In genomic region chr5:36538576-36539187, GRCm38 (mm10) we compare ENCODE assay signal across 8 mouse cellular contexts. TPM values are rescaled to one million over a fixed set of nuclear protein-coding genes. Genes with fewer than 3 reads are reported as not detected.
DNase-seq lines count a peak whose midpoint lies in the region; ATAC-seq and TF ChIP-seq lines count a peak whose summit lies in the region.

No protein-coding gene starts in this region.

- H3K9me3 ChIP-seq in midbrain, embryonic 10.5 days (replicated peaks): no peaks in the 10 kb centered on the region
- H3K9me3 ChIP-seq in midbrain, embryonic 15.5 days: no peaks in the 10 kb centered on the region
- H3K9me3 ChIP-seq in MEL (replicated peaks; ENCODE audit: insufficient read depth, low read length): no peaks in the 10 kb centered on the region
- H3K9me3 ChIP-seq in limb, embryonic 14.5 days (ENCODE audit: control insufficient read depth, low read length): no peaks in the 10 kb centered on the region
- no peaks in the 10 kb centered on the region for H3K9me3 ChIP-seq in neural tube, embryonic 11.5 days (ENCODE audit: control insufficient read depth, low read length)
- H3K9me3 ChIP-seq in forebrain, embryonic 12.5 days: no peaks in the 10 kb centered on the region

- no peaks in the 10 kb centered on the region for H3K4me1 ChIP-seq in midbrain, embryonic 10.5 days
- H3K4me1 ChIP-seq in midbrain, embryonic 15.5 days: no peaks in the 10 kb centered on the region
- peaks cover 27 to 31% of the 10 kb centered on the region in 2 experiments for H3K4me1 ChIP-seq in MEL (ENCODE audit: control insufficient read depth in 1 of 2, insufficient read depth in 2 of 2, low read length in 2 of 2)
- no peaks in the 10 kb centered on the region for H3K4me1 ChIP-seq in limb, embryonic 14.5 days (ENCODE audit: control insufficient read depth, insufficient read depth, low read length)
- H3K4me1 ChIP-seq in neural tube, embryonic 11.5 days (ENCODE audit: control insufficient read depth, insufficient read depth, low read length): no peaks in the 10 kb centered on the region
- H3K4me1 ChIP-seq in forebrain, embryonic 12.5 days: no peaks in the 10 kb centered on the region

- no peak for TF ChIP-seq POLR2A in MEL (IDR thresholded peaks at IDR 0.05; ENCODE audit: control insufficient read depth in 1 of 2, insufficient read depth in 1 of 2, low read depth in 1 of 2, low read length in 2 of 2, poor library complexity in 1 of 2)
- no peak for TF ChIP-seq POLR2A in limb, embryonic 14.5 days (IDR thresholded peaks at IDR 0.05; ENCODE audit: borderline replicate concordance, extremely low read depth, insufficient read depth, insufficient read length)

- peak; percentile 48 for DNase-seq in midbrain, embryonic 10.5 days (ENCODE audit: low spot score)
- DNase-seq in MEL (ENCODE audit: low read depth, low spot score): peak; percentile 91
- DNase-seq in brain, adult 2 months (ENCODE audit: low read depth, low spot score): peak; percentile 81
- peak; percentile 49 for DNase-seq in gastrocnemius, postnatal 14 days
- DNase-seq in limb, embryonic 14.5 days (ENCODE audit: low spot score): peak; percentile 63
- DNase-seq in neural tube, embryonic 11.5 days (ENCODE audit: low spot score): peak; percentile 57

- no peaks in the 10 kb centered on the region for H3K36me3 ChIP-seq in midbrain, embryonic 10.5 days
- H3K36me3 ChIP-seq in midbrain, embryonic 15.5 days (replicated peaks): no peaks in the 10 kb centered on the region
- H3K36me3 ChIP-seq in MEL (ENCODE audit: control insufficient read depth in 1 of 2, insufficient read depth in 2 of 2, low read length in 2 of 2): peaks cover 0 to 39% of the 10 kb centered on the region in 2 experiments; a peak in 2 of 4 replicates
- no peaks in the 10 kb centered on the region for H3K36me3 ChIP-seq in limb, embryonic 14.5 days (ENCODE audit: control insufficient read depth, insufficient read depth, low read length)
- H3K36me3 ChIP-seq in neural tube, embryonic 11.5 days (ENCODE audit: control insufficient read depth, insufficient read depth, low read length): no peaks in the 10 kb centered on the region
- H3K36me3 ChIP-seq in forebrain, embryonic 12.5 days (replicated peaks): no peaks in the 10 kb centered on the region

- intact Hi-C loops in gastrocnemius, postnatal 14 days (cut with DNase I; ENCODE audit: low total_unique reads): no loop called here

- H3K27ac ChIP-seq in midbrain, embryonic 10.5 days (replicated peaks): no peak overlapping the region
- no peak overlapping the region for H3K27ac ChIP-seq in midbrain, embryonic 15.5 days
- H3K27ac ChIP-seq in MEL (ENCODE audit: control insufficient read depth, low read depth, low read length): no peak overlapping the region
- no peak overlapping the region for H3K27ac ChIP-seq in limb, embryonic 14.5 days (replicated peaks; ENCODE audit: low read depth, low read length)
- H3K27ac ChIP-seq in neural tube, embryonic 11.5 days (ENCODE audit: low read depth, low read length): no peak overlapping the region
- H3K27ac ChIP-seq in forebrain, embryonic 12.5 days: no peak overlapping the region

- WGBS in midbrain, embryonic 10.5 days: 50% methylated on average over 4 of the region's 4 CpGs
- 53% methylated on average over 4 of the region's 4 CpGs for WGBS in midbrain, embryonic 15.5 days
- 39% methylated on average over 4 of the region's 4 CpGs for WGBS in limb, embryonic 14.5 days
- 45% methylated on average over 4 of the region's 4 CpGs for WGBS in neural tube, embryonic 11.5 days
- 46% methylated on average over 4 of the region's 4 CpGs for WGBS in forebrain, embryonic 12.5 days

- no peaks in the 10 kb centered on the region for H3K27me3 ChIP-seq in midbrain, embryonic 10.5 days (ENCODE audit: low read depth, poor library complexity, severe bottlenecking)
- H3K27me3 ChIP-seq in midbrain, embryonic 15.5 days (replicated peaks): no peaks in the 10 kb centered on the region
- no peaks in the 10 kb centered on the region for H3K27me3 ChIP-seq in MEL (ENCODE audit: control insufficient read depth in 1 of 2, insufficient read depth in 2 of 2, low read length in 2 of 2)
- no peaks in the 10 kb centered on the region for H3K27me3 ChIP-seq in limb, embryonic 14.5 days (ENCODE audit: control insufficient read depth, insufficient read depth, low read length)
- H3K27me3 ChIP-seq in neural tube, embryonic 11.5 days (ENCODE audit: control insufficient read depth, insufficient read depth, low read length): no peaks in the 10 kb centered on the region
- H3K27me3 ChIP-seq in forebrain, embryonic 12.5 days: no peaks in the 10 kb centered on the region

- peak; percentile 63 for TF ChIP-seq RAD21 in MEL (IDR thresholded peaks at IDR 0.05; ENCODE audit: low read depth, low read length)

- TF ChIP-seq CTCF in MEL (IDR thresholded peaks at IDR 0.05 in 2 of 3, conservative IDR thresholded peaks at IDR 0.05 in 1 of 3; ENCODE audit: control insufficient read depth in 1 of 3, insufficient read depth in 1 of 3, low read depth in 2 of 3, low read length in 3 of 3, poor library complexity in 1 of 3, severe bottlenecking in 1 of 3): peak; percentile 60 to 92 (median 89)

- TF ChIP-seq EP300 in MEL (IDR thresholded peaks at IDR 0.05; ENCODE audit: low read depth in 1 of 2, low read length in 2 of 2): no peak; a peak in 1 of 4 replicates

- no peak overlapping the region for H3K4me3 ChIP-seq in midbrain, embryonic 10.5 days
- no peak overlapping the region for H3K4me3 ChIP-seq in midbrain, embryonic 15.5 days
- no peak overlapping the region for H3K4me3 ChIP-seq in MEL (ENCODE audit: control insufficient read depth in 1 of 2, insufficient read depth in 1 of 2, low read depth in 2 of 2, low read length in 2 of 2)
- no peak overlapping the region for H3K4me3 ChIP-seq in limb, embryonic 14.5 days (replicated peaks; ENCODE audit: low read length)
- no peak overlapping the region for H3K4me3 ChIP-seq in neural tube, embryonic 11.5 days (ENCODE audit: low read depth, low read length)
- no peak overlapping the region for H3K4me3 ChIP-seq in forebrain, embryonic 12.5 days (replicated peaks)

- no peak for ATAC-seq in midbrain, embryonic 15.5 days (replicated peaks)
- no peak for ATAC-seq in limb, embryonic 14.5 days (ENCODE audit: low FRiP score, low read depth)
- ATAC-seq in neural tube, embryonic 11.5 days (ENCODE audit: insufficient read depth, low FRiP score, low TSS enrichment): no peak
- no peak for ATAC-seq in forebrain, embryonic 12.5 days (ENCODE audit: low FRiP score)

- H3K9ac ChIP-seq in midbrain, embryonic 15.5 days: no peak overlapping the region
- H3K9ac ChIP-seq in MEL (ENCODE audit: control insufficient read depth, low read depth, low read length, poor library complexity, severe bottlenecking): no peak overlapping the region
- H3K9ac ChIP-seq in limb, embryonic 14.5 days (ENCODE audit: low read depth, low read length, severe bottlenecking): no peak overlapping the region
- no peak overlapping the region for H3K9ac ChIP-seq in neural tube, embryonic 11.5 days (ENCODE audit: low read length)
- no peak overlapping the region for H3K9ac ChIP-seq in forebrain, embryonic 12.5 days

- no peaks in the 10 kb centered on the region for H3K79me2 ChIP-seq in MEL (ENCODE audit: control insufficient read depth, insufficient read depth, low read length, poor library complexity)

- H3K4me2 ChIP-seq in midbrain, embryonic 15.5 days: no peak overlapping the region
- no peak overlapping the region for H3K4me2 ChIP-seq in limb, embryonic 14.5 days (replicated peaks; ENCODE audit: low read depth, low read length, severe bottlenecking)
- no peak overlapping the region for H3K4me2 ChIP-seq in neural tube, embryonic 11.5 days (ENCODE audit: low read depth)
- no peak overlapping the region for H3K4me2 ChIP-seq in forebrain, embryonic 12.5 days

RNA-seq across cellular contexts. Expression of gene Ccdc96, which starts 54.3 kb away (rescaled TPM):
- 4.3 and 5.0 TPM in 2 replicates for polyA plus RNA-seq in midbrain, embryonic 10.5 days (2016; fragmentation: Nextera tagmentation; extraction: Ambion mirVana)
- 3.5 TPM in 2 replicates for polyA plus RNA-seq in midbrain, embryonic 15.5 days (2015; fragmentation: Nextera tagmentation; extraction: Ambion mirVana)
- 0.23 and 0.31 TPM in 2 replicates for total RNA-seq in MEL (2012; rRNA removed)
- under 1 TPM in 1 of 2 experiments, not detected in 1; 0.64 TPM for polyA plus RNA-seq in MEL (2012; ENCODE audit: insufficient read depth in 1 of 2, insufficient read length in 2 of 2, low read depth in 1 of 2, low replicate concordance in 2 of 2, missing spikeins in 1 of 2)
- total RNA-seq in gastrocnemius, postnatal 14 days (2021): under 1 TPM in 1 of 2 experiments, not detected in 1; 0.16 TPM
- 0.09 and 0.11 TPM in 2 replicates for polyA plus RNA-seq in limb, embryonic 14.5 days (2012; rRNA removed)
- polyA plus RNA-seq in limb, embryonic 14.5 days (2014; fragmentation: Nextera tagmentation; extraction: Ambion mirVana): 0.08 and 0.15 TPM in 2 replicates
- polyA plus RNA-seq in neural tube, embryonic 11.5 days (2014; fragmentation: Nextera tagmentation; extraction: Ambion mirVana): 3.4 and 3.8 TPM in 2 replicates
- 4.8 and 4.9 TPM in 2 replicates for polyA plus RNA-seq in forebrain, embryonic 12.5 days (2016; fragmentation: Nextera tagmentation; extraction: Ambion mirVana)

RNA-seq across cellular contexts. Expression of gene Tbc1d14, which starts 54.4 kb away (rescaled TPM):
- polyA plus RNA-seq in midbrain, embryonic 10.5 days (2016; fragmentation: Nextera tagmentation; extraction: Ambion mirVana): 35.2 and 41.2 TPM in 2 replicates
- 70.4 and 75.0 TPM in 2 replicates for polyA plus RNA-seq in midbrain, embryonic 15.5 days (2015; fragmentation: Nextera tagmentation; extraction: Ambion mirVana)
- total RNA-seq in MEL (2012; rRNA removed): 7.3 and 9.6 TPM in 2 replicates
- 10 to 100 TPM in 1 of 2 experiments, not detected in 1; 35.6 TPM for polyA plus RNA-seq in MEL (2012; ENCODE audit: insufficient read depth in 1 of 2, insufficient read length in 2 of 2, low read depth in 1 of 2, low replicate concordance in 2 of 2, missing spikeins in 1 of 2)
- total RNA-seq in gastrocnemius, postnatal 14 days (2021): 10 to 100 TPM; 13.9 to 14.6 TPM
- 46.6 and 54.6 TPM in 2 replicates for polyA plus RNA-seq in limb, embryonic 14.5 days (2012; rRNA removed)
- polyA plus RNA-seq in limb, embryonic 14.5 days (2014; fragmentation: Nextera tagmentation; extraction: Ambion mirVana): 37.9 and 46.3 TPM in 2 replicates
- 46.2 and 47.8 TPM in 2 replicates for polyA plus RNA-seq in neural tube, embryonic 11.5 days (2014; fragmentation: Nextera tagmentation; extraction: Ambion mirVana)
- polyA plus RNA-seq in forebrain, embryonic 12.5 days (2016; fragmentation: Nextera tagmentation; extraction: Ambion mirVana): 59.1 and 61.1 TPM in 2 replicates

RNA-seq across cellular contexts. Expression of gene Tada2b, which starts 54.6 kb away (rescaled TPM):
- 2.0 and 2.3 TPM in 2 replicates for polyA plus RNA-seq in midbrain, embryonic 10.5 days (2016; fragmentation: Nextera tagmentation; extraction: Ambion mirVana)
- polyA plus RNA-seq in midbrain, embryonic 15.5 days (2015; fragmentation: Nextera tagmentation; extraction: Ambion mirVana): 3.2 and 3.3 TPM in 2 replicates
- 8.9 and 9.6 TPM in 2 replicates for total RNA-seq in MEL (2012; rRNA removed)
- 10 to 100 TPM in 1 of 2 experiments, not detected in 1; 24.9 TPM for polyA plus RNA-seq in MEL (2012; ENCODE audit: insufficient read depth in 1 of 2, insufficient read length in 2 of 2, low read depth in 1 of 2, low replicate concordance in 2 of 2, missing spikeins in 1 of 2)
- total RNA-seq in gastrocnemius, postnatal 14 days (2021): 10 to 100 TPM; 11.8 to 12.2 TPM
- polyA plus RNA-seq in limb, embryonic 14.5 days (2012; rRNA removed): 11.0 and 12.1 TPM in 2 replicates
- polyA plus RNA-seq in limb, embryonic 14.5 days (2014; fragmentation: Nextera tagmentation; extraction: Ambion mirVana): 3.7 and 4.6 TPM in 2 replicates
- 4.0 and 4.2 TPM in 2 replicates for polyA plus RNA-seq in neural tube, embryonic 11.5 days (2014; fragmentation: Nextera tagmentation; extraction: Ambion mirVana)
- 3.0 and 3.2 TPM in 2 replicates for polyA plus RNA-seq in forebrain, embryonic 12.5 days (2016; fragmentation: Nextera tagmentation; extraction: Ambion mirVana)
